Mouse (Mus musculus) Patski (cell line): Measurements from ENCODE around the gene Tubal3. TPM values are rescaled to one million over a fixed set of nuclear protein-coding genes. Genes with fewer than 3 reads are reported as not detected.

Experiments used
- ATAC-seq: fragments of 100-300 bp; one replicate; pipeline ENCODE4 v1.8.0; 2021
- CTCF ChIA-PET: fragments of 350-600 bp; sonication (Branson Sonifier 250); formaldehyde crosslinking; loops from one replicate; lab custom pipeline; 2022; ENCODE audit warnings: inconsistent platforms; lab: Charles Lee
- POLR2A ChIA-PET: fragments of 350-600 bp; sonication (Branson Sonifier 250); formaldehyde crosslinking; loops from one replicate; lab custom pipeline; 2022; ENCODE audit warnings: antibody characterized with exemption, inconsistent platforms; lab: Charles Lee
- DNase-seq: peaks from one replicate; pipeline ENCODE4 v3.0.0-alpha.2; 2011; ENCODE audit warnings: low read depth, low spot score
- H3K27me3 ChIP-seq: fragments of 371-371 bp; one replicate; pipeline ENCODE4 v1.5.1; 2021
- CTCF ChIP-seq: fragments of 100-300 bp; IDR thresholded peaks from one replicate; pipeline ENCODE4 v1.5.1; 2021
- in situ Hi-C: fragments of 300-500 bp; cut with MboI; formaldehyde crosslinking; loops from 3 replicates; pipeline ENCODE4 v1.11.1; 2018; ENCODE audit warnings: low pct_unique_long_range_greater_than_20kb, mixed read lengths
- polyA plus RNA-seq: library from polyadenylated mRNA; unstranded; gene quantifications from one replicate; pipeline ENCODE4 v1.2.3, GENCODE M21; 2021

The Tubal3 gene
- polyA plus RNA-seq, 1 experiment from 2014 or later = not detected

- H3K27me3 ChIP-seq = peaks cover 19% of the 10 kb centered on the region
- ChIA-PET CTCF (no interaction called here), POLR2A (no interaction called here)
- no peak for TF ChIP-seq CTCF
- in situ Hi-C loops = loop anchor here (25.0 kb wide), 1 partner anchor 557 kb away; no protein-coding TSS in a partner anchor
- ATAC-seq (no peak), DNase-seq (no peak)
Observed at GRCm38 (mm10) chr13:3968849-3969248, 50.8 kb downstream of the Tubal3 start.

Other genes starting within 250 kb of the Tubal3 start
- 0.15 TPM for gene Calml3, start 114.0 kb upstream of the Tubal3 start, polyA plus RNA-seq
- not detected for gene Calm4, start 80.5 kb upstream of the Tubal3 start, polyA plus RNA-seq
- not detected for gene Calm5, start 64.1 kb upstream of the Tubal3 start, polyA plus RNA-seq
- gene Net1, start 54 bp upstream of the Tubal3 start, polyA plus RNA-seq = 319 TPM
- not detected for gene Ucn3, start 27.1 kb downstream of the Tubal3 start, polyA plus RNA-seq
- 2.2 TPM for gene Akr1c14, start 130.7 kb downstream of the Tubal3 start, polyA plus RNA-seq
- gene Akr1c18, start 232.4 kb downstream of the Tubal3 start, polyA plus RNA-seq = 0.49 TPM